9 mouse cellular contexts compared by ENCODE assay signal in the genomic region with DNA sequence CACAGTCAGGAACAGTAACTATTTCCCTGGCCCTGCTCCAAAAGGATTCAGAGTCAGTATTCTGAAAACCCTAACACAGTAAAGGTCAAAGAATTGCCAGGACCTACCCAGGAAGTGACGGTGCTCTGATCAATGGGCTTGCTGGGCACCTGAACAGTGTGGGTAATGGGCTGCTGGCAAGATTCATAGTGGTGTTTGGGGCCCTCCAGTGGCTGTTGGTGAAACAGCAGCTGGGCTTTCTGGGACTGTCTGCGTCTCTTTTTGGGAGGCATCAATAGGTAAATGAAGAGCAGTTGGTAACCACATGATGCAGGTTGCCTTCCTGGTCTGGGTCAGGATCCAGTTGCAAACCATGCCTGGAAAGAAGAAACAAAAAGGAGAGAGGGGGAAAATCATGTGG. TPM values are rescaled to one million over a fixed set of nuclear protein-coding genes. Genes with fewer than 3 reads are reported as not detected.
DNase-seq lines count a peak whose midpoint lies in the region; ATAC-seq and TF ChIP-seq lines count a peak whose summit lies in the region.
"Had no signal": no experiment of that assay in that cellular context is flagged by ENCODE, and none has a peak within 500 bp of the region (broad histone marks: within the 10 kb centered on the region; RNA-seq: fewer than 3 reads in every experiment).

No protein-coding gene starts in this region.

- TF ChIP-seq EP300 in lung, postnatal 0 days (IDR thresholded peaks at IDR 0.05) = no peak

- peaks cover 10% of the 10 kb centered on the region for H3K36me3 ChIP-seq in forebrain, postnatal 0 days (ENCODE audit: insufficient read depth)
- H3K36me3 ChIP-seq in lung, postnatal 0 days (ENCODE audit: insufficient read depth, low read length) = no peaks in the 10 kb centered on the region

- peak; percentile 86 for TF ChIP-seq CTCF in bone marrow macrophage, adult 2 months (IDR thresholded peaks at IDR 0.05; ENCODE audit: low read depth, low read length)
- peak; percentile 89 for TF ChIP-seq CTCF in forebrain, postnatal 0 days (IDR thresholded peaks at IDR 0.05; ENCODE audit: low read depth)
- TF ChIP-seq CTCF in lung, postnatal 0 days (IDR thresholded peaks at IDR 0.05) = peak; percentile 87

- WGBS in forebrain, postnatal 0 days = 4% methylated on average over 2 of the region's 2 CpGs
- WGBS in lung, postnatal 0 days = 19% methylated on average over 2 of the region's 2 CpGs

- DNase-seq in cerebellum, adult 11 months = peak; percentile 64
- peak; percentile 68 for DNase-seq in CD4-positive helper T cell, adult 2 months (ENCODE audit: low read depth, low spot score)
- DNase-seq in forebrain, postnatal 0 days = peak; percentile 82
- DNase-seq in kidney, postnatal 36 days = peak; percentile 68 to 83
- DNase-seq in lung, postnatal 0 days (ENCODE audit: low spot score) = peak; percentile 36
- peak; percentile 42 to 46 for DNase-seq in right cerebral cortex, postnatal 36 days (ENCODE audit: low spot score in 2 of 2)

- no peak overlapping the region for H3K4me3 ChIP-seq in bone marrow macrophage, adult 2 months (ENCODE audit: insufficient read depth, low read length)
- H3K4me3 ChIP-seq in forebrain, postnatal 0 days (ENCODE audit: low read depth, low read length) = no peak overlapping the region
- H3K4me3 ChIP-seq in lung, postnatal 0 days (ENCODE audit: low read depth, low read length) = no peak overlapping the region

- H3K9me3 ChIP-seq in forebrain, postnatal 0 days (ENCODE audit: low read length) = no peaks in the 10 kb centered on the region
- no peaks in the 10 kb centered on the region for H3K9me3 ChIP-seq in lung, postnatal 0 days (ENCODE audit: low read length)

- no peaks in the 10 kb centered on the region for H3K27me3 ChIP-seq in forebrain, postnatal 0 days (ENCODE audit: insufficient read depth, low read length)
- H3K27me3 ChIP-seq in lung, postnatal 0 days (replicated peaks; ENCODE audit: insufficient read depth, low read length) = no peaks in the 10 kb centered on the region

- no peak for TF ChIP-seq POLR2A in bone marrow macrophage, adult 2 months (IDR thresholded peaks at IDR 0.05; ENCODE audit: borderline replicate concordance, low read depth, low read length)

- peaks cover 17% of the 10 kb centered on the region for H3K4me1 ChIP-seq in bone marrow macrophage, adult 2 months (ENCODE audit: control insufficient read depth, insufficient read depth, low read length)
- peaks cover 19% of the 10 kb centered on the region for H3K4me1 ChIP-seq in forebrain, postnatal 0 days (ENCODE audit: insufficient read depth)
- H3K4me1 ChIP-seq in lung, postnatal 0 days (ENCODE audit: insufficient read depth, low read depth, low read length) = 0 out of 2 replicates have a peak, but pooled peaks cover 3% of the 10 kb centered on the region

- H3K4me2 ChIP-seq in forebrain, postnatal 0 days (ENCODE audit: low read depth) = no peak overlapping the region
- H3K4me2 ChIP-seq in lung, postnatal 0 days (replicated peaks; ENCODE audit: low read depth, low read length) = no peak overlapping the region

- no peak overlapping the region for H3K9ac ChIP-seq in forebrain, postnatal 0 days
- no peak overlapping the region for H3K9ac ChIP-seq in lung, postnatal 0 days (replicated peaks; ENCODE audit: low read depth)

- ATAC-seq in cerebellum, adult (ENCODE audit: insufficient number of reproducible peaks, low FRiP score, low TSS enrichment) = no peak
- no peak for ATAC-seq in forebrain, postnatal 0 days
- ATAC-seq in lung, postnatal 0 days = no peak

- no peak overlapping the region for H3K27ac ChIP-seq in bone marrow macrophage, adult 2 months (ENCODE audit: insufficient read depth, low read depth, low read length)
- no peak overlapping the region for H3K27ac ChIP-seq in forebrain, postnatal 0 days (ENCODE audit: low read depth, low read length)
- no peak overlapping the region for H3K27ac ChIP-seq in lung, postnatal 0 days (ENCODE audit: low read length)

RNA-seq across cellular contexts. Expression of a gene that starts 3.3 kb away (rescaled TPM):
- 3.9 and 5.2 TPM in 2 replicates for polyA plus RNA-seq in bone marrow macrophage, adult 2 months (2012; ENCODE audit: insufficient read depth, insufficient read length, missing spikeins)
- total RNA-seq in forebrain, postnatal 0 days (2014; rRNA removed) = 12.6 and 13.5 TPM in 2 replicates
- 8.1 and 11.0 TPM in 2 replicates for polyA plus RNA-seq in forebrain, postnatal 0 days (2015; fragmentation: Nextera tagmentation; extraction: Ambion mirVana)
- 9.5 and 10.9 TPM in 2 replicates for polyA plus RNA-seq in lung, postnatal 0 days (2015; fragmentation: Nextera tagmentation; extraction: Ambion mirVana)

RNA-seq across cellular contexts. Expression of a gene that starts 3.7 kb away (rescaled TPM):
- polyA plus RNA-seq in bone marrow macrophage, adult 2 months (2012; ENCODE audit: insufficient read depth, insufficient read length, missing spikeins) = 27.3 and 33.3 TPM in 2 replicates
- total RNA-seq in forebrain, postnatal 0 days (2014; rRNA removed) = 21.5 and 32.1 TPM in 2 replicates
- polyA plus RNA-seq in forebrain, postnatal 0 days (2015; fragmentation: Nextera tagmentation; extraction: Ambion mirVana) = 67.8 and 69.0 TPM in 2 replicates
- 41.8 and 43.8 TPM in 2 replicates for polyA plus RNA-seq in lung, postnatal 0 days (2015; fragmentation: Nextera tagmentation; extraction: Ambion mirVana)

RNA-seq across cellular contexts. Expression of a gene that starts 3.8 kb away (rescaled TPM):
- polyA plus RNA-seq in bone marrow macrophage, adult 2 months (2012; ENCODE audit: insufficient read depth, insufficient read length, missing spikeins) = 27.4 and 31.7 TPM in 2 replicates
- 3.5 and 7.3 TPM in 2 replicates for total RNA-seq in forebrain, postnatal 0 days (2014; rRNA removed)
- polyA plus RNA-seq in forebrain, postnatal 0 days (2015; fragmentation: Nextera tagmentation; extraction: Ambion mirVana) = 3.9 and 4.0 TPM in 2 replicates
- 1.3 and 2.0 TPM in 2 replicates for polyA plus RNA-seq in lung, postnatal 0 days (2015; fragmentation: Nextera tagmentation; extraction: Ambion mirVana)

RNA-seq across cellular contexts. Expression of a gene that starts 16.3 kb away (rescaled TPM):
- not detected in 2 replicates for polyA plus RNA-seq in bone marrow macrophage, adult 2 months (2012; ENCODE audit: insufficient read depth, insufficient read length, missing spikeins)
- total RNA-seq in forebrain, postnatal 0 days (2014; rRNA removed) = 0.15 TPM in 1 of 2 replicates, not detected in the other
- polyA plus RNA-seq in forebrain, postnatal 0 days (2015; fragmentation: Nextera tagmentation; extraction: Ambion mirVana) = 0.30 and 0.58 TPM in 2 replicates
- 0.13 and 0.17 TPM in 2 replicates for polyA plus RNA-seq in lung, postnatal 0 days (2015; fragmentation: Nextera tagmentation; extraction: Ambion mirVana)

RNA-seq across cellular contexts. Expression of a gene that starts 16.3 kb away (rescaled TPM):
- not detected in 2 replicates for polyA plus RNA-seq in bone marrow macrophage, adult 2 months (2012; ENCODE audit: insufficient read depth, insufficient read length, missing spikeins)
- total RNA-seq in forebrain, postnatal 0 days (2014; rRNA removed) = not detected in 2 replicates
- not detected in 2 replicates for polyA plus RNA-seq in forebrain, postnatal 0 days (2015; fragmentation: Nextera tagmentation; extraction: Ambion mirVana)
- polyA plus RNA-seq in lung, postnatal 0 days (2015; fragmentation: Nextera tagmentation; extraction: Ambion mirVana) = not detected in 2 replicates
- polyA plus RNA-seq: heart, embryonic 16.5 days had no signal
